Mouse (Mus musculus): ENCODE measurements around the gene Xylt1. TPM values are rescaled to one million over a fixed set of nuclear protein-coding genes. Genes with fewer than 3 reads are reported as not detected.

Gene Xylt1
- polyA plus RNA-seq, 1 experiment from 2014 or later: 0.73 TPM

DNA sequence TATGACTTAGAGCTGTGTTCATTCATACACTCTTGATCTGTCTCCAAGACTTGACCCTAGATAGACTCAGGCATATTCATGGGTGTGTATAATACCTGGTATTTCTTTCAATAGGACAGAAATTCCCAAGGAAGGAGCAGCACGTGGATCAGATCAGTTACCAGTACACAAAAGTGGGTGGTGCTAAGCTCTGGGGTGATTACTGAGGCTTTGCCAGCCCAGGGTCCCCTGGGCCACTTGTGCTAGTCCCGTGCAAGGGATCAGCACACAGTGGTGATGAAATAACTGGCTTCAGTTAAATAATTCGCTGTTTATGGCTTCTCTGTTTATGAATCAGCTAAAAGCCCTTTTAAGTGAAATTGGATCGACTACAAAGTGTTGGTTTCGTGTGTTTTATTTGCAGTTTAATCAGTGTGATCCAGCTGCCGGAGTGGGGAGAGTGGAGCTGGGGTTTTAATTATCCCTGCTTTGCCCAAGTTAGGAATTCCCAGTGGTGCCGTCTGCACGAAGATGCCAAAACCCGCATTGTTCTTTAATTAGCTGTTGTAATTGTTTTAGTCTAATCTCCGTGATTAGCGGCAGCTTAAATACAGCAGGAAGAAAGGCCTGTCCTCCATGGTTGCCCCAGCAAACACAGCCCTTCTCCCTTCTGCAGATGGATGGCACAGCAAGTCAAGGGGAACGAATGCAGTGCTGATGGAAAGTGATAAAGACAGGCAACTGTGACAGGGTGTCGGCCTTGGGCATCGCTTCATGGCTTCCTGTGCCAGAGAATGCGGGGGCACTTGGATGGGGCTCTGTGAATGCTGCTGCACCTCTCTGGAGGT is 120.8 kb downstream of the Xylt1 start:
- Histone ChIP-seq H3K36me3 (ENCODE audit: control insufficient read depth, insufficient read depth, low read length) (no peaks in the 10 kb centered on the region), H3K4me2 (no peak overlapping the region), H3K9ac (ENCODE audit: low read depth, low read length) (no peak overlapping the region), H3K4me1 (replicated peaks; ENCODE audit: control insufficient read depth, insufficient read depth, low read length) (no peaks in the 10 kb centered on the region), H3K4me3 (ENCODE audit: low read depth, low read length) (no peak overlapping the region), H3K27ac (ENCODE audit: low read depth, low read length) (no peak overlapping the region), H3K27me3 (replicated peaks; ENCODE audit: control insufficient read depth, insufficient read depth, low read length) (no peaks in the 10 kb centered on the region), H3K9me3 (ENCODE audit: control insufficient read depth, low read length) (no peaks in the 10 kb centered on the region)
- WGBS: 83% methylated on average over 15 of the region's 15 CpGs
- DNase-seq (ENCODE audit: low spot score) (no peak), ATAC-seq (replicated peaks; ENCODE audit: low FRiP score) (no peak)

GRCm38 (mm10) chr7:117502415-117502814 is 121.6 kb downstream of the Xylt1 start:
- Histone ChIP-seq H3K4me2 (no peak overlapping the region), H3K27me3 (replicated peaks; ENCODE audit: control insufficient read depth, insufficient read depth, low read length) (no peaks in the 10 kb centered on the region), H3K9ac (ENCODE audit: low read depth, low read length) (no peak overlapping the region), H3K9me3 (ENCODE audit: control insufficient read depth, low read length) (no peaks in the 10 kb centered on the region), H3K36me3 (ENCODE audit: control insufficient read depth, insufficient read depth, low read length) (no peaks in the 10 kb centered on the region), H3K4me3 (ENCODE audit: low read depth, low read length) (no peak overlapping the region), H3K27ac (ENCODE audit: low read depth, low read length) (no peak overlapping the region), H3K4me1 (replicated peaks; ENCODE audit: control insufficient read depth, insufficient read depth, low read length) (no peaks in the 10 kb centered on the region)
- DNase-seq (ENCODE audit: low spot score) (no peak), ATAC-seq (replicated peaks; ENCODE audit: low FRiP score) (no peak)
- 89% methylated on average over 5 of the region's 5 CpGs for WGBS

DNA sequence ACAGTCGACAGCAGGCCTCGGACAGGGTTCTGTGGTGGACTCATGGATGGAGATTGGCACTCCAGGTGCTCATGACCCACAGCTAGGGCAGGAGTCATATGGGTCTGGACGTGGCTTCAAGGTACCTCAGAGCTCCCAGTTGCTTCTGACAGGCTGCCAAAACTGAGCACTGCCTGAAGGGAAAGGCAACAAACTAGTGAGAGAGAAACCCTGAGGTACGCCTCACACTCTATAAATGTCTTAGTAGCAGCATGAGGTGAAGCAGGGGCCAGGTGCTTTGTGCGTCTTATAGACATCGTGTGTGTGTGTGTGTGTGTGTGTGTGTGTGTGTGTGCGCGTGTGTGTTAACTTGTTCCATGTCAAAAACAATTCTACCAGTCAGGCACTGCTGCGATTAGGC is 122.9 kb downstream of the Xylt1 start:
- H3K27me3 ChIP-seq (replicated peaks; ENCODE audit: control insufficient read depth, insufficient read depth, low read length): no peaks in the 10 kb centered on the region
- 85% methylated on average over 9 of the region's 9 CpGs for WGBS
- no peak overlapping the region for H3K4me2 ChIP-seq
- no peaks in the 10 kb centered on the region for H3K4me1 ChIP-seq (replicated peaks; ENCODE audit: control insufficient read depth, insufficient read depth, low read length)
- H3K9me3 ChIP-seq (ENCODE audit: control insufficient read depth, low read length): no peaks in the 10 kb centered on the region
- H3K4me3 ChIP-seq (ENCODE audit: low read depth, low read length): no peak overlapping the region
- no peak overlapping the region for H3K27ac ChIP-seq (ENCODE audit: low read depth, low read length)
- no peak for ATAC-seq (replicated peaks; ENCODE audit: low FRiP score)
- H3K9ac ChIP-seq (ENCODE audit: low read depth, low read length): no peak overlapping the region
- H3K36me3 ChIP-seq (ENCODE audit: control insufficient read depth, insufficient read depth, low read length): no peaks in the 10 kb centered on the region
- DNase-seq (ENCODE audit: low spot score): no peak

DNA sequence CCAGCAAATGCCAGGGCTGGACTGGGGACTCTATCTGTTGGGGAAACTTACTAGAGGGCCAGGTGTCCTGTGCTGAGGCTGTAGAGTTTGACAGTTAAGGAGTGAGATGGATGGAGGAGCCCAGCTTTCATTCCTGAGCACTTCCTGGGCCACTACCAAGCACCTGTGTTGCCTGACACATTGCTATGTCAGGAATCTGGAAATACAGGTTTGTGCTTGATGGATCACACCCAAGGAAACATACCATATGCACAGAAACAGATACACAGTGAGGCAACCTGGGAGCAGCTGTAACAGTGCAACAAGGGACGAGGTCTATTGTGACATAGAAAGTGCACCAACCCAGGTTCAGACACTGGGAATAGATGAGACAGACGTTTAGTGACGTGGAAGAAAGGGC is 125.0 kb downstream of the Xylt1 start:
- no peaks in the 10 kb centered on the region for H3K4me1 ChIP-seq (replicated peaks; ENCODE audit: control insufficient read depth, insufficient read depth, low read length)
- no peak overlapping the region for H3K9ac ChIP-seq (ENCODE audit: low read depth, low read length)
- H3K36me3 ChIP-seq (ENCODE audit: control insufficient read depth, insufficient read depth, low read length): no peaks in the 10 kb centered on the region
- no peak overlapping the region for H3K4me2 ChIP-seq
- ATAC-seq (replicated peaks; ENCODE audit: low FRiP score) (no peak), DNase-seq (ENCODE audit: low spot score) (no peak)
- H3K27me3 ChIP-seq (replicated peaks; ENCODE audit: control insufficient read depth, insufficient read depth, low read length): no peaks in the 10 kb centered on the region
- H3K9me3 ChIP-seq (ENCODE audit: control insufficient read depth, low read length): no peaks in the 10 kb centered on the region
- 85% methylated on average over 3 of the region's 3 CpGs for WGBS
- H3K4me3 ChIP-seq (ENCODE audit: low read depth, low read length): no peak overlapping the region
- H3K27ac ChIP-seq (ENCODE audit: low read depth, low read length): no peak overlapping the region

DNA sequence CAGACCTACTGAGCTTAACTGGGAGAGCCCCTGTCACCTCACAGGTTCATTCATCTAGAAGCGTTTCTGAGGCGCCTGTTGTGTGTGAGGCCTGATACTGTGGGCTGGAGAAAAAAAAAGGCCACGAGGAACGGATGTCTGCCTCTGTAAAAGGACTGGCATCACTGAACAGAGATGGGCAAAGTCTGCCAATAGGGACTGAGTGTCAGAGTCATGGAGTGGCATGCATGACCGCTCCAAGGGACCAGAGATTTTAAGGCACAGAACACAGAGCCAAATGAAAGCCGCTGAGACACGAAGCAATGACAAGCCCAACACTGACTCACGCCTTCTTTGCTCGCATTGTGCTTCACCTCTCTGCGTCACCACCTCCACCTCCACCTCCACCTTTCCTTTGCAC is 126.6 kb downstream of the Xylt1 start:
- H3K9me3 ChIP-seq (ENCODE audit: control insufficient read depth, low read length): no peaks in the 10 kb centered on the region
- no peak overlapping the region for H3K4me3 ChIP-seq (ENCODE audit: low read depth, low read length)
- 84% methylated on average over 10 of the region's 10 CpGs for WGBS
- no peak overlapping the region for H3K9ac ChIP-seq (ENCODE audit: low read depth, low read length)
- H3K4me1 ChIP-seq (replicated peaks; ENCODE audit: control insufficient read depth, insufficient read depth, low read length): no peaks in the 10 kb centered on the region
- no peak overlapping the region for H3K4me2 ChIP-seq
- ATAC-seq (replicated peaks; ENCODE audit: low FRiP score) (no peak), DNase-seq (ENCODE audit: low spot score) (no peak)
- no peaks in the 10 kb centered on the region for H3K36me3 ChIP-seq (ENCODE audit: control insufficient read depth, insufficient read depth, low read length)
- no peaks in the 10 kb centered on the region for H3K27me3 ChIP-seq (replicated peaks; ENCODE audit: control insufficient read depth, insufficient read depth, low read length)
- H3K27ac ChIP-seq (ENCODE audit: low read depth, low read length): no peak overlapping the region

- ATAC-seq (replicated peaks; ENCODE audit: low FRiP score) (no peak), DNase-seq (ENCODE audit: low spot score) (no peak)
- Histone ChIP-seq H3K9ac (ENCODE audit: low read depth, low read length) (no peak overlapping the region), H3K4me1 (replicated peaks; ENCODE audit: control insufficient read depth, insufficient read depth, low read length) (no peaks in the 10 kb centered on the region), H3K27me3 (replicated peaks; ENCODE audit: control insufficient read depth, insufficient read depth, low read length) (no peaks in the 10 kb centered on the region), H3K27ac (ENCODE audit: low read depth, low read length) (no peak overlapping the region), H3K4me2 (no peak overlapping the region), H3K9me3 (ENCODE audit: control insufficient read depth, low read length) (no peaks in the 10 kb centered on the region), H3K36me3 (ENCODE audit: control insufficient read depth, insufficient read depth, low read length) (no peaks in the 10 kb centered on the region), H3K4me3 (ENCODE audit: low read depth, low read length) (no peak overlapping the region)
- whole genome bisulfite sequencing: 64% methylated on average over 8 of the region's 8 CpGs
These were observed 127.3 kb downstream of the Xylt1 start for GRCm38 (mm10) chr7:117508090-117508489.

DNA sequence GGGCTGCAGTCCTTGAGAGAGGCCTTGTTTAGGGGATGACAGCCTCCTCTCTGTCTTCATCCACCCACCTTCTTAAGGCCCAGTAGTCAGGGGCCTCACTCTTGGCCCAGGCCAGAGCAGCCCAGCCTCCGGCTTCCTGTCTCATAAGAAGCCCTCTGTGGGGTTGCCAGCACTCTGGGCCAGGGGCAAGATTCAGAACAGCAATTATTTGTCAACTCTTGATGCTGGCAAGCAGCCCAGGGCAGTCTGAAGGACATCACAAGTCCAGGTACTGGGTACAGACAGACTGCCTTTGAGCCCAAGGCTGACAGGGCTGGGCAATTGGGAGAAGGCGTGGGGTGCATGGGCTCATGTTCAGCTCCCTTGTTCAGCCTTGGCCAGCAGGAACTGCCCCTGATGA is 129.3 kb downstream of the Xylt1 start:
- Histone ChIP-seq H3K4me1 (replicated peaks; ENCODE audit: control insufficient read depth, insufficient read depth, low read length) (no peaks in the 10 kb centered on the region), H3K36me3 (ENCODE audit: control insufficient read depth, insufficient read depth, low read length) (no peaks in the 10 kb centered on the region), H3K4me3 (ENCODE audit: low read depth, low read length) (no peak overlapping the region), H3K4me2 (no peak overlapping the region), H3K9me3 (ENCODE audit: control insufficient read depth, low read length) (no peaks in the 10 kb centered on the region), H3K27me3 (replicated peaks; ENCODE audit: control insufficient read depth, insufficient read depth, low read length) (no peaks in the 10 kb centered on the region), H3K9ac (ENCODE audit: low read depth, low read length) (no peak overlapping the region), H3K27ac (ENCODE audit: low read depth, low read length) (no peak overlapping the region)
- DNase-seq (ENCODE audit: low spot score) (no peak), ATAC-seq (replicated peaks; ENCODE audit: low FRiP score) (no peak)
- 92% methylated on average over 2 of the region's 2 CpGs for WGBS

GRCm38 (mm10) chr7:117512301-117512700 is 131.5 kb downstream of the Xylt1 start:
- H3K4me3 ChIP-seq (ENCODE audit: low read depth, low read length): no peak overlapping the region
- ATAC-seq (replicated peaks; ENCODE audit: low FRiP score) (no peak), DNase-seq (ENCODE audit: low spot score) (no peak)
- H3K36me3 ChIP-seq (ENCODE audit: control insufficient read depth, insufficient read depth, low read length): no peaks in the 10 kb centered on the region
- WGBS: 76% methylated on average over 2 of the region's 2 CpGs
- H3K9ac ChIP-seq (ENCODE audit: low read depth, low read length): no peak overlapping the region
- H3K27ac ChIP-seq (ENCODE audit: low read depth, low read length): no peak overlapping the region
- no peaks in the 10 kb centered on the region for H3K27me3 ChIP-seq (replicated peaks; ENCODE audit: control insufficient read depth, insufficient read depth, low read length)
- H3K4me2 ChIP-seq: no peak overlapping the region
- H3K4me1 ChIP-seq (replicated peaks; ENCODE audit: control insufficient read depth, insufficient read depth, low read length): no peaks in the 10 kb centered on the region
- no peaks in the 10 kb centered on the region for H3K9me3 ChIP-seq (ENCODE audit: control insufficient read depth, low read length)

- no peaks in the 10 kb centered on the region for H3K36me3 ChIP-seq (ENCODE audit: control insufficient read depth, insufficient read depth, low read length)
- no peaks in the 10 kb centered on the region for H3K27me3 ChIP-seq (replicated peaks; ENCODE audit: control insufficient read depth, insufficient read depth, low read length)
- no peak overlapping the region for H3K27ac ChIP-seq (ENCODE audit: low read depth, low read length)
- H3K9ac ChIP-seq (ENCODE audit: low read depth, low read length): no peak overlapping the region
- ATAC-seq (replicated peaks; ENCODE audit: low FRiP score) (no peak), DNase-seq (ENCODE audit: low spot score) (no peak)
- H3K9me3 ChIP-seq (ENCODE audit: control insufficient read depth, low read length): no peaks in the 10 kb centered on the region
- no peak overlapping the region for H3K4me3 ChIP-seq (ENCODE audit: low read depth, low read length)
- no peak overlapping the region for H3K4me2 ChIP-seq
- WGBS: 46% methylated on average over 1 of the region's 1 CpGs
- no peaks in the 10 kb centered on the region for H3K4me1 ChIP-seq (replicated peaks; ENCODE audit: control insufficient read depth, insufficient read depth, low read length)
These were observed 135.0 kb downstream of the Xylt1 start for GRCm38 (mm10) chr7:117515794-117516193.

Measured in liver, embryonic 11.5 days (tissue).